Mouse (Mus musculus) layer of hippocampus, postnatal 25 days (tissue): ENCODE results near the gene Ccdc157. TPM values are rescaled to one million over a fixed set of nuclear protein-coding genes. Genes with fewer than 3 reads are reported as not detected.
"Not testable (repeated sequence)": the region's sequence is repeated elsewhere in the genome, so short reads cannot be mapped to it uniquely, and the experiment has no call there.

Source experiments
- DNase-seq, 2 experiments: peaks; one replicate each; pipeline ENCODE4 v3.0.0; 2022; ENCODE audit warnings: mixed read lengths in 2 of 2, low spot score in 1 of 2; ENCODE audit errors: extremely low spot score in 1 of 2
- total RNA-seq, 2 experiments: library from RNA; stranded (reverse); gene quantifications; 2 replicates each; pipeline ENCODE4 v1.2.3; 2021

Ccdc157 gene
- total RNA-seq, 2 experiments from 2014 or later: 10.7 to 10.9 TPM

GRCm38 (mm10) chr11:4134986-4135935 lies 24.8 kb downstream of the Ccdc157 start, which contains the start of gene Rnf215:
TSS of gene Rnf215 (plus strand) at chr11:4135202.
- peak; percentile 86 to 95 for DNase-seq

- no peak for DNase-seq
Observed at GRCm38 (mm10) chr11:4134400-4134799, 25.7 kb downstream of the Ccdc157 start.

GRCm38 (mm10) chr11:4133450-4133849 lies 26.6 kb downstream of the Ccdc157 start:
- DNase-seq: no peak

- DNase-seq: not testable (repeated sequence)
Observed at GRCm38 (mm10) chr11:4128461-4128860, 31.6 kb downstream of the Ccdc157 start.

GRCm38 (mm10) chr11:4127059-4127458 lies 33.0 kb downstream of the Ccdc157 start:
- no peak for DNase-seq

GRCm38 (mm10) chr11:4123922-4124321 lies 36.2 kb downstream of the Ccdc157 start:
- peak; percentile 47 to 60 for DNase-seq

- no peak for DNase-seq
Observed at GRCm38 (mm10) chr11:4122742-4123579, 37.1 kb downstream of the Ccdc157 start, which contains the start of gene Sec14l2. TSS of gene Sec14l2 (minus strand) at chr11:4123415.

GRCm38 (mm10) chr11:4122226-4122625 lies 37.9 kb downstream of the Ccdc157 start:
- no peak for DNase-seq

- DNase-seq: no peak
Observed at GRCm38 (mm10) chr11:4121691-4122090, 38.4 kb downstream of the Ccdc157 start.

GRCm38 (mm10) chr11:4119635-4120034 lies 40.5 kb downstream of the Ccdc157 start:
- DNase-seq: no peak

- DNase-seq: peak; percentile 66 to 77
Observed at GRCm38 (mm10) chr11:4118081-4118921, 41.8 kb downstream of the Ccdc157 start.

- DNase-seq: peak in 1 of 2 experiments; percentile 19
Observed at GRCm38 (mm10) chr11:4117372-4118071, 42.6 kb downstream of the Ccdc157 start.

- DNase-seq: peak; percentile 32 to 40
Observed at GRCm38 (mm10) chr11:4116458-4117141, 43.5 kb downstream of the Ccdc157 start.

GRCm38 (mm10) chr11:4115407-4115806 lies 44.7 kb downstream of the Ccdc157 start:
- DNase-seq: no peak

GRCm38 (mm10) chr11:4114541-4114940 lies 45.6 kb downstream of the Ccdc157 start:
- not testable (repeated sequence) for DNase-seq

- no peak for DNase-seq
Observed at GRCm38 (mm10) chr11:4113970-4114369, 46.1 kb downstream of the Ccdc157 start.

- DNase-seq: no peak
Observed at GRCm38 (mm10) chr11:4113496-4113895, 46.6 kb downstream of the Ccdc157 start.

GRCm38 (mm10) chr11:4112861-4113260 lies 47.2 kb downstream of the Ccdc157 start:
- no peak for DNase-seq

- no peak for DNase-seq
Observed at GRCm38 (mm10) chr11:4112033-4112432, 48.1 kb downstream of the Ccdc157 start.
